Mouse (Mus musculus): ENCODE results near the gene C1qtnf6.

Gene C1qtnf6

DNA sequence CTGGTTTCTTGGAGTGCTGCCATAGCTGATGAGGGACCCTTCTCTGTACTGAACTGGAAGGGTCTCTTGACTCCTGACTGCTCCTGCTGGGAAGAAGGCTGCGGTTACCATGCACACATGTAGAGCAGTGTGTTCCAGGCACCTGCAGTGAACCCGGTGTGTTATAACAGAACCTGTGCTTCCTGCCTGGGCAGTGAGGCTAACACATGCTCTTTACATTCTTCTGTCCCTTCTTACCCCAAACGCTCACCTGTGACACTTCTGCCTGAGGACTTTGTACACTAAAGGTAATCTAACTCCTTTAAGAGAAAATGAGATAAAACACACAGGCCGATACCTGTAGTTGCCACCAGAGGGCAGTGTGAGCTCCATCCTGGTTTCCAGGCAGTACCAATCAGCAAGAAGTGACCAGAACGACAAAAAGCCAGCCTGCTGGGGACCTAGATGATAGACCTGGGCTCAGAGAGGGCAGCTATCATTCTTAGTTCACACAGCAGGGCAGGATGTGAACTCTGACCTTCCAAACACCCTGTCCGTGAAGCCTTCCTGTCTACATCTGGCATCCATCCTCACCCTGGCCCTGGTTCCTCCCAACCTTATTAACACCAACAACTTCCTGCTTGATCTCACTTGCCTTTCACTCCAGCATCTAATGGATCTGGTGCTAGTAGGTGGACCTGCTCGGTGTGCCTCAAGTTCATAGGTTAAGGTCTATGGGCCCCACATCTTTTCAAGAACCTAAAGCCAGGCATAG, 16.6 kb downstream of the C1qtnf6 start:
- peak; percentile 87 to 89 for DNase-seq

DNA sequence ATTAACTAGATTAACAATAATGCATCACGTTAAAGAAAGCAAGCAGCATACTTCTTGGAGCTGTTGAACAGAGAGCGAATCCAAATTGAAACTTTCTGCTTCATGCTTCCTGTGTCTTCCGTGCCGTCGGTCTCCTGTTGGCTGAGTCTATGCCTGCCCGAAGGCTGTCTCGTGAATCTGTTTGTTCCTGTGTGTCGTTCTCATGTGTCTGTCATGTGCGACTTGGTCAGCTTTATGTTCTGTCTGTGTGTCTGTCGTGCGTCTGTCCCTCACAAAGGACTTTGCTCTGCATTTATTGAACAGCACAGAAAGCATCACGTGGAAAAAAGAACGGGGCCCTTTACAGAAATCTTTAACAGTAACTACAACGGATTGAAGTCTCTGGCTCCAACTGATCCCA, 18.2 kb downstream of the C1qtnf6 start:
- no peak for DNase-seq

DNA sequence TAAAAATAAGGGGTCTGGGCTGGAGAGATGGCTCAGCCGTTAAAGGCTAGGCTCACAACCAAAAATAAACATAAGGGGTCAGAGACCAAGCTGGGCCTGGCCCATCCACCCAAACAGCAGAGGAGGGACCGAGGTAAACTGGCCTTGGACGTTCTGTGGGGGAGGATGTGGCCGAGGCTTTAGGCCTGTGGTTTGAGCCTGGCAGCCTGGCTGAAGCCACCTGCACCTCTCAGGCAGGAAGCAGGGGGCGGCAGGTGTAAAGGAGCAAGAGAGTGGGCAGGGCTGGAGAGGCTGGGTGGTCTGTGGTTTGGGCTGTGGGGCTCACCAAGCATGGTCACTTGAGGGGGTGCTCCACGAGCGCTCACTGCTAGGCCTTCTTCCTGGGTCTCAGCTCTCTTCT, 19.3 kb downstream of the C1qtnf6 start:
- no peak for DNase-seq

DNA sequence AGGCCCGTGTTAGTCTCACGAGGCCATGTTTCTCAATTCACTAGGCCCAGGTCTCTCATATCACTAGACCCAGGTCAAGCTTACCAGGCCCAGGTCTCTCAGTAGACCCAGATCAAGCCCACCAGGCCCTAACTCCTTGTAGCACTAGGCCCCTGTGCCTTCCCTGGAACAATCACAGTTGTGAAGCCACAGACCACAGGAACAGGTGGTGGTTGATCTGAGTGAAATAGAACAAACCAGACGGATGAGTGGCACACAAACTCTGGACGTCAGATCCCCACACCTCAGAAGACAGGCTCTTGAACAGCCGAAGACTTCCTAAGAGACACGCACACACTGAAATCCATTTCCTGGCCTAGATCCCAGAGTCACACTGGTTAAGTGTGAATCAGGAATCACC, 20.5 kb downstream of the C1qtnf6 start:
- DNase-seq = no peak

DNA sequence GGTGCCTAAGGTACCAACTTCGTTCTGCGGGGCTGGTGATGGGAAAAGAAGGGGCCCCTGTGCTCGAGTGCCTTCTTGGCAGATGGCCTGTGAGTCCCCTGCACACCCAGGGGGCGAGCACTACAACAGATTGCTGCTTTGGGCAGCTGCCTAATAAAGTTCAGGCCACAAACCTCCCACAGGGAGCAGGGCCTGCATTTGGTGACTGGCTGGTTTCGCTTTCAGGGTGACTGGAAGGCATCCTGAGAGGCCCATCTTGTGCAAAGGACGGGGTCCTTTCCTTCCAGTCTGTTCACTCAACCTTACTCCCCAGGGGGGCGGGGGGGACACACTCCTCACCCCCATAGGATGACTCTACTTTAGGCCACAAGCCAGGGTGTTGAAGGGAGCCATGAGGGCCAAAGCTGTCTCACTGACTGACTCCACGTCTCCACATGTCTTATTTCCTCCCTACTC, 21.1 kb downstream of the C1qtnf6 start:
- DNase-seq = no peak

DNA sequence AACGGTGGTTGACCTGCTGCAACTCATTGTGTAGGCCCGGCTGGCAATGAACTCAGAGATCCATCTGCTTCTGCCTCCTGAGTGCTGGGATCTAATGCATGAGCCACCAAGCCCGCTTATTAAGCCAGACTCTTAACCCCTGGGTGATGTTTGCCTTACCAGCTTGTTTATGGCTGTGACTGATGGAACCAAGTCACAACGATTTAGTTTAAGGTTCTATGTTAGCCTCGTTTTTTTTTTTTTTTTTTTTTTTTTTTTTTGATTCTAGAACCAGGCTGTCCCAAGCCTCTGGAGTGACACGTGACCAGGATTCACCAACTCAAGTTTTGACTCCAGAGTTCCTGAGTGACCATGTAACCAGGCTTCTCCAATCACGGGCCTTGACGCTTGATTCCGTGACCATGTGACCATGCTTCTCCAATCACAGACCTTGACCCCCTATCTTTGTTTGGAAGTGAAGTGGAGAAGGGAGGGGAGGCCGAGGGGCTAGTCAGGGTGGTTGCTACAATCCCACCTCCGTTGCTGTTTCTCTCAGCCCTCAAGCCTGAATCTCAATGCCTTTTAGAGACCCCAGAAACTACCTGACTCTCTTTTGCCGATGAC, 21.8 kb downstream of the C1qtnf6 start:
- DNase-seq = no peak

DNA sequence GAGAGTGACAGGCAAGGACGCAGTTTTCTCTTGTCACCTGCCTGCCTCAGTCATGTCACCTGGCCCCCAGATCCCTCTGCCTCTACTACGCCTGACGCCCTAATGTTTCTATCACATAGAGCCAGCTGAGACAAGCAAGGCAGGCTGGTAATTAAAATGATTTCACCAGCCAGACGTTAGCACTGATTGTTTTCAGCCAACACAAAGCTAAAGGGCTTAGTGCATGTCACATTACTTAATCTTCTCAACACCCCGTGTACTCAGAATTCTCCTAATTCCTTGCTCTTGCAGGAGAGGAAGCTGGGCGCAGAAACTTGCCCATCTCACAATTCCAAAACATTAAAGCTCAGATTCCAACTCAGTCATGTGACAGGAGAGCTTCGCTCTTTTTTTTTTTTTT, 22.8 kb downstream of the C1qtnf6 start:
- no peak for DNase-seq

DNA sequence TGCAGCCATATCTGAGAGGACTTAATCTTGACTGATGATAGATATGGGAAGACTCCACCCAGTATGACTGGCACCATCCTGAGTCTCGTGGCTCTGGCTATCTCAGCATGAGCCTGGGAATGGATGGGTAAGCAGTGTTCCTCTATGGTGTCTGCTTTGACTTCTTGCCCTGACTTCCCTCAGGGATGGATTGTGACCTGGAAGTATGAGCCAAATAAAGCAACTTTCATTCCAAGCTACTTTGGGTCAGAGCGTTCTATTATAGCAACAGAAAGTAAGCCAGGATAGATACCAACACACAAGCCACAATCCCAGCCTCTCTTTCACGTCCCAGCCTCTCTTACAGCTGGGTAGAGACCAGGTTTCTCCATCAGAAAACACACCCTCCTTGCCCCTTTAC, 25.7 kb downstream of the C1qtnf6 start:
- DNase-seq = no peak

DNA sequence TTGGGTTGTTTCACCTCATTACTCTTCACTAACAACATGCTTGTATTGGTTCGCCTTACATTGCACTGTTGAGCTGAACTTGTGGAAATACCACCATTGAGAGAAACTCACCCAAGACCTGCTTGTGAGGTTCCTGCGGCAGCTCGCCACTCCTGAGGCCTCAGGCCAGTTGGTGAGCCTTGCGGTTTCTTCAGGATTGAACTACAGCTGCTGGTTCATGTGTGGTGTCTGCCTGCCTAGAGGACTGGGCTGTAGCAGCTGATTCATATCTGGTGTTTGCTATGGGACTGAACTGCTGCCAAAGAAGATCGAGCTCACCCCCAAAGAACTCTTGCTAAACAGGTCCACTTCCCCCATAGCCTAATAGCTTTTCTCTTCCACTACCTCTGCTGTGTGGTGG, 26.4 kb downstream of the C1qtnf6 start:
- DNase-seq = no peak

DNA sequence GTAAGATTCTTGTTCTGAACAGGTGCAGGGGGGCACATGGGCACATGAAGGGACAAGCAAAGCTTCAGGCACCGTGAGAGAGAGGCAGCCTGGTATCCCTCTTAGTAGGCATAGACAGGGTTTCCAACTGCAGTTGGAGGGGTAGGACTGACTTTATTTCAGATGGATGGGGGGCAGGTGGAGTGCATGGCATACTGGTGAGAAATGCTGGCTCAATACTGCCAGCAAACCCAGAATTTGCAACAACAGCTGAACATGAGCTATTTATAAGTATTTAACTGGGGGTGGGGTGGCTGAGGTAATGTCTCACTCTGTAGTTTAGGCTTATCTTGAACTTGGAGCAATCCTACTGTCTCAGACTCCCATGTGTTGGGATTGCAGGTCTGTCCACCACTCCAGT, 27.2 kb downstream of the C1qtnf6 start:
- no peak for DNase-seq

DNA sequence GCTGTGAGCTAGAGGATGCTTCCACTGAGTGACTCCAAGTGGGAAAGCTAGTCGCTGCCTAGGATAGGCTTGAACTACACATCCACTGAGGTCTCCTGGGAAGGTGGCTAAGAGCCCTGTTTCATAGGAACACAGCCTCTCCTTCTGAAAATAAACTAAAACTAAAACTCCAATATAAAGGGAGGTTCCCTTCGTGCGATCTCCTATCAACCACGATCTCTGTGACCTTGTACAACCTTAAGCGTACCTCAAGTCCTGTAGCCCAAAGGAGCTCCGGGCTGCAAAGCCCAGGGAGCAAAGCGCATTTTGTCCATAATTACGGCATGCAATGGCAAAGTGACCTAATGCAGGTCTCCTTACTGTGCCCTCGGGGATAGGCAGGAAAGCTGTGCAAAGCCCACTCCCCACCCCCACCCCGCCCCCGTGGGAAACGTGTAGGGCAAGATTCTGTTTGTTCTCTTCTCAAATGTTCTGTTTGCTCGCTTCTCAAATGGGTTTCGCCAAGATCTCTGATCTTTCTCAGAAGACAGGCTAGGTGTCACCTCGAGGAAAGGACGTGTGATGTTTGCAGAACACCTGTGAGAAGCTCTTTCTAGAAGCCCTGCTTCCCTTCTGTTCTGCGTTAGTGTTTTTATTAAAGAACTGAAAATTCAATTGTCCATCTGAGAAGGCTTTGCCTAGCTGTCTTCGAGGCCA, 28.6 kb downstream of the C1qtnf6 start:
- no peak for DNase-seq

DNA sequence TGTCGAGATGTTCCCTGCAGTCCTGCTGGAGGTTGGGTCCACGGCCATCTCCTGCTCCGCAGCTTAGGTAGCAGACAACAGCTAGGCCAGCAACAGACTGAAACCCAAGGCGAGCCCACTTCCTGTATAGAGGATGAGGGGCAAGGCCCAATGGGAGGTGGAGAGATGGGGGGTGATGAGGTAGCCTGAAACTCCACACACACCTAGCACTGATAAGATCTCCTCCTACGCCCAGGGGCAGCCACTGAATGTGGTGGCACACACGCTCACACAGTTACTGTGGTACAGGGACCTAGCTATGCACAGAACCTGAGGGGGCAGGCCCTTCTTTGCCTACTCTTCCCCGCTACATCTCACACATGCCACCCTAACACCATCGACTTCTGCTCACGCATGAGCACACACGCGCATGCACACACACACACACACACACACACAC, 36.2 kb downstream of the C1qtnf6 start, which contains the start of gene Il2rb:
Il2rb (minus strand) TSS at position 304 of the 439 bp plus-strand sequence.
- DNase-seq = no peak

DNA sequence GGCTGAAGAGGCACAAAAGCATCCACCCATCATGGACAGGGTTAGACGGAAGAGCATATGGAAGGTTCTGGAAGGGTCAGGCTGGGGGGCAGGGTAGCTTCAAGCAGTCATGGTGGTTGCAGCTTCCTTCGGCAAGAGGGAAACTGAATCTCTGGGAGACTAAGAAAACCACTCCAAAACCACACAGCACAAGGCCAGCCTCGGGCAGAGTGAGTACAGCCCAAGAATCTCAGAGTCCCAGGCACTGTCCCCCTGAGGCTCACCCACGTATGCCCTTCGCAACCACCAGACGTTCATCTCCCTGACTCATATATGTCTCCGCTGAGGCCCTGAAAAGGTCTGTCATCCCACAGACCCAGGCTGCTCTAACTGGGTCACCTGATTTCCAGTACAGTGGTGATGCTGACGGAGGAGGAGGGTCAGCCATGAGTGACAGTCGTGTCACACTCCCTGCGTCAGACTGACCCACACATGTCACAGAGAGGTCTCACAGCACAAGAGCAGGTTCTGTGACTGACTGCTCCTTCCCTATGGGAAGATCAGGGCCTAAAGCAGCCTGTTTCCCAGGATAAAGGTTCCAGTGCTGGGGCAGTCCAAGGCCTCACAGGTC, 37.7 kb downstream of the C1qtnf6 start:
- no peak for DNase-seq

DNA sequence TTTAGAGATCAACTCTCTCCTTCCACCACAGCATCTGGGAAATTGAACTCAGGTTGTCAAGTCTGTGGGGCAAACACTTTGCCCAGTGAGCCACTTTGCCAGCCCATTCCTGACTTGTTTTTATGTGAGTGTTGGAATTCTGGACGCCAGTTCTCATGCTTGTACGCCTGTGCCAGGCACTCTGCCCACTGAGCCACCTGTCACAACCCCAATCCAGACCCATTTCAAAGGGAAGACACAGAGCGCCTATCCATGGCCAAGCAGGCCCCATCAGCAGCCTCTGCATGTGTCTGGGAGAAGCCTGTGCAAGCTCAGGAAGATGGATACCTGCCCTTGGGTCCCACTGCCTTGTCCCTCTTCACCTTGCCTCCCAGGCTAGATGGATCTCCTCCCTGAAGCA, 39.9 kb downstream of the C1qtnf6 start:
- DNase-seq = peak; percentile 47 to 56

DNA sequence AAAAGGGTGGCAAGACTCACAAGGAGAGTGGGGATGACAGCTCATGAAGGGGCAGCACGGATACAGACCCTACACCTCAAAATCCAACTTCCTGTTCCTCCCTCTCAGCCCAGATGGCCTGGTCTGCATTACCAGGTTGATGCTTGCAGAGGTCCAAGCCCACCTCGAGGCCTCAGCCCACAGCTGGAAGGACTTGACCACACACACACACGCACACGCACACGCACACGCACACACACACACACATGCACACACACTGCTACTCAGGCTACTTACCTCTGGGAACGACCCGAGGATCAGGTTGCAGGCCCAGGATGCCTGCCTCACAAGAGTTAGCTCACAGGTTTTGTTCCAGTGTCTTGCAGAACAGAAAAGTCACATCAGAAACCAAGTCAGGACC, 41.3 kb downstream of the C1qtnf6 start:
- no peak for DNase-seq

DNA sequence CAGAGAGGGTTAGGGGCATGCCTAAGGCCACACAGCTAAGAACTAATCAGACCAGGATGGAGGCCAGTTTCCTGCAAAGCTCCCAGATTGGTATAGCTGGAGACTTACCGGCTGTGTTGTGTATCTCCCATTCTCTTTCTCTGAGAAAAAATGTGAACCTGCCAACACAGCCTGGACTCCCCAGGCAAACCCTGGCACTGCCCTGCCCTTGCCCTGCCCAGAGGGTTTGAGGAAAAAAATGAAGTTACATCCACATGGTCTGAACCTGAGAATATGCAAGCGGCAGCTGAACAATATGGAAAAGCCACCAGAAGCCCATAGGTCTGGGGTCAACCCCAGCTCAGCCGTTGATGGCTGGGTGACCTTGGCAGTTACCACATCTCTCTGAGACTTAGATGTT, 42.0 kb downstream of the C1qtnf6 start:
- peak; percentile 63 to 66 for DNase-seq

DNA sequence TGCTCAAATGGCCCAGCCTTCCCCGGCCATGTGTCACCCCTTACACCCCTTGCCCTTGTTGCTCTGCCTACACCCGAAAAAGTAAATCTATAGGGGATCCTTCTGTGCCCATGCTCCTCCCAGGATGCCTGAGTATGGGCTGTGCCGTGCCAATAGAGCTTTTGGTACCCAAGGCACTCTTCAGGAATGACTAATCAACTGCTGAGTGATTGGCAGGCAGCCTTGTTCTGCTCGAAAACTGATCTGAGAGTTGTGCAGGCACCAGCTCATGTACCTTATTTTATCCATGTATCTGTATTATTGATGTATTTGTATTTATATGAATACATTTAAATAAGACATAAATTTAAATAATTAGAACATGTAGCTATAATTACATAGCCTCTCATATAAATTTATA, 44.1 kb downstream of the C1qtnf6 start:
- DNase-seq = peak in 1 of 2 experiments; percentile 59

DNA sequence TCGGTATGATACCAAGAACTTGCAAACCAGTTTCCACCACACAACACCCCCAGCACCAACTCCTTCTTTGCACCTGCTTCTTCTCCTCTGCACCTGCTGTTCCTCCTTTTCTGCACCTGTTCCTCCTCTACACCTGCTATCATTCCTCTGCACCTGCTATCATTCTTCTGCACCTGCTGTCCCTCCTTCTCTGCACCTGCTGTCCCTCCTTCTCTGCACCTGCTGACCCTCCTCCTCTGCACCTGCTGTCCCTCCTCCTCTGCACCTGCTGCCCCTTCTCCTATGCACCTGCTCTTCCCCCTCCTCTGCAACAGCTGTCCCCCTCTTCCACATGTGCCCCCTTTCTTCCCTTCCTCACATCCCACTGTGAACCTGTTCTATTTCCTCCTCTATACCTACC, 44.7 kb downstream of the C1qtnf6 start:
- peak; percentile 34 to 40 for DNase-seq

DNA sequence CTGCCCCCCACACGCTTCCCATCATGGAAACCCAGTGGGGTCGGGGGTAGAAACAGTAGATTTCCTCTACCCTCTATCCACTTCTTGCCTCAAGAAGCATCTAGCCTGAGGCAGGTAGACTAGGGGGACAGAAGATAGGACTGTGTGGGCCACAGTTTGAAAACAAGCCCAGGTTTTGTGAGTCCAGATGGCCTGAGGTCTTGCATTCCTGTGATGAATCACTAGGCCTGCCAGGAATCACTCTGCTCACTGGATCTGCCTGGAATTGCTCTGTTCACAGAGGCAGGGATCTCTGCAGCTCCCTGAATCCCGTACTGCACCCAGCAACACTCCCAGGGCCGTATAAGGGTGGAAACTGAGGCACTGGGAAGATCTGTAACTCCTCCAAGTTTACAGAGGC, 47.9 kb downstream of the C1qtnf6 start:
- DNase-seq = peak; percentile 81

DNA sequence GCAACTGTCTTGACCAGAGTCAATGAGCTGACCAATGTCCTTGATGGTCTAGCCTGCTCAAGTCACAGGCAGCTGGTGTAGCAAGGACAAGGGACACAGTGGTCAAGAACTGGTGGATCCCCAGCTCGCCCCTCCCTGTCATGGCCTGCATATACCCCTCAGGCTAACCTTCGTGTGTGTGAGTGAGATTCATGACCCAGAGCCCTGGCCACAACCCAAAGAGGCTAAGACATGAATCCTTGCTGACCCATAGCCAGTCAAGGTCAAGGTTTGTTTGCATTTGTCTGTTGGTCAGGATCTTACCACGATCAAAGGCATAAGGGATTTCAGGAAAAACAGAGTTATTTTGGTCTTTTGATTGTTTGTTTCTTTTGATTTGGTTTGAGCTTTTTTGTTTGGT, 48.7 kb downstream of the C1qtnf6 start:
- no peak for DNase-seq

DNA sequence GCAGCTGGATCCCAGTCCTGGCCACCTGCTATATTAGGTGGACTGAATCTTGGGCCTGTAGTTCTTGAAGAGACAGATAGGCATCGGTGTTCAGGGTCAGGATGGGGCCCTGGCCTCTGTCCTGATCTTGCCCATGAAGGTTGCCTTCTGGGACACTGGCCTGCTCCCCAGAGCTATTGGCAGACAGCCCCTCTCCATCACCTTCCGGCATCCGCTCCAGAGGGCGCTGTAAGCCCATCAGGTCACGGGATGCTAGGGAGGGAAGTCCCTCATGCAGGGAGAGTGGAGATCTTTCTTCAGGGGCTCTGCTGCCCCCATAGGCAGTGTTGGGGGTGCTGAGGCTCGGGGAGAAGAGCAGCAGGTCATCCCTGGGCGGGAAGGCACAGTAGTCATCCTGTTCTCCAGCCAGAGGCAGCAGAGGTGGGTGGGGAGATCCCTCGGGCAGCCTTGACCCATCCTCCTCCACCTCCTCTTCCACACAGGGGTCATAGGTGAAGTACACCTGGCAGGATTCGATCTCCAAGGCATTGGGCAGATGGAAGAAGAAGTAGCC, 49.7 kb downstream of the C1qtnf6 start:
- peak; percentile 56 to 63 for DNase-seq

DNA sequence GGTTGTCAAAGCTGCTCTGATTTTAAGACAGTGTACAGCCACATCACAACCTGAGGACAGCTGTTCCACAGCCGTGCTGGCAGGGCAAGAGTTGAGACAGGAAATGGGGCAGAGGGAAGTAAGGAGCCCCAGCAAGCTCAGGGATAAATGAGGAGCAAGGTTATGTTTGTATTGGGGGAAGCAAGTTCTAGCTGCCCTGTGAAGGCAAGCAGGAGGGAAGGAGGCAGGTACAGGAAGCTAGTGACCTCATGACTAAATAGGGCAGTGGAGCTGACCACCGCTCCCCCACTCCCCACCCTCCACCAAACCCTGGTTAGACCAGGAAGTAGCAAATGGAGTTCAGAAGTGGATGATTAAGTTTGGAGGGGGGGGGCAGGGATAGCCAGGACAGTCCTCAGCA, 50.2 kb downstream of the C1qtnf6 start:
- no peak for DNase-seq

DNA sequence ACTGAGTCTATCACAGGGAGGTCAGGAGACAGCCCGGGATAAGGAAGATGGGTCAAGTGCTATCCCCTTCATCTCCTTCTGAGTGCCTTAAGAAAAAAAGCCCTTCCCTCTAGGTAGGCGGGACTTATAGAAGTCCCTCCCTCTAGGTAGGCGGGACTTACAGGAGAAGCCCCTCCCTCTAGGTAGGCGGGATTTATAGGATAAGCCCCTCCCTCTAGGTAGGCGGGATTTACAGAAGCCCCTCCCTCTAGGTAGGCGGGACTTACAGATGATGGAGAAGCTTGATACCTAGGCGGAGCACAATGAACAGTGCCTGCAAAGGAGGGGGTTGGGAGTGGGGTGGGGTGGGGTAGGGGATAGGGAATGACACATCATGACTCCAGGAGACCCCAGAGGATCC, 51.1 kb downstream of the C1qtnf6 start:
- DNase-seq = no peak

Data from cerebellum, postnatal 25 days (tissue).